Mouse (Mus musculus) neural tube, embryonic 10.5 days (tissue): Measurements from ENCODE around the gene Cep19.
"Not testable (repeated sequence)": the region's sequence is repeated elsewhere in the genome, so short reads cannot be mapped to it uniquely, and the experiment has no call there.

ENCODE experiments used
- DNase-seq: peaks from one replicate; pipeline ENCODE4 v3.0.0-alpha.2; 2017; ENCODE audit warnings: low spot score; ENCODE audit errors: extremely low spot score

Gene Cep19

GRCm38 (mm10) chr16:32099638-32100150, at the start of gene Cep19, which contains the start of gene Pigx:
Cep19 (plus strand) TSS chr16:32099800.
Pigx (minus strand) TSS chr16:32099740.
- peak; percentile 96 for DNase-seq

DNA sequence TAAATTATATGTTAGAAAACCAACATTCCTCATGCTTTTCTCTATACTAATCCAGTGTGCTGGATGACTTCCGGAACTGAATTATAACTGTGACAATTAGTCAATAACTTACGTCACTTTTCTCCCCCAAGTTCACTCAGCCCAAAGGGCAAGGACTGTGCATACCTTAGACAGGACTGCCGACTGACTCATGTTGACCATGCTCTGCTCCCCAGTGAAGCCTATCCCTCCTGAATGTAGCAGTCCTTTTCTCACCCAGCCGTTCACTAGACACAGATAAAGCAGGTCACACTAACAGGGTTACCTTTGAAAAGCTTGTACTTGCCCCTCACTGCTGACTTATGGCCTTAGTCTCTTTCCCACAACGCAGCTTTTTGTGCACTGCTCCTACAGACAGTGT, 40.8 kb upstream of the Cep19 start:
- no peak for DNase-seq

- no peak for DNase-seq
These were observed 39.6 kb upstream of the Cep19 start for GRCm38 (mm10) chr16:32059840-32060523.

DNA sequence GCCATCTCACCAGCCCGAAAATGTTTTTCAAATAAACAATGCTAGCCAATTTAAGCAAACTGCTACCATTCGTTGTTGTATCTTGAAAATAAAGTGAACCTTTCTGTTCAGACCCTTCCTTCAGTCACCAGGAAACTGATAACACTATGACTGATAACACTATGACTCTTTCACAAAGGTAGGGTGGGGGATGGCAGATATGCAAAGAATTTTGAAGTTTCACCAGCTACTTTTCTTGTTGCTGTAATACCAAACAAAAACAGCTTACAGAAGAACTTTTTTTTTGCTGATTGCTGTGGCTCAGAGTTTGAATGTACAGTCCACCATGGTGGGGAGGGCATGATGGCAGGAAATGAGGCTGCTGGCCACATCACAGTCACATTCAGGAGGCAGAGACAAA, 37.4 kb upstream of the Cep19 start:
- no peak for DNase-seq

DNA sequence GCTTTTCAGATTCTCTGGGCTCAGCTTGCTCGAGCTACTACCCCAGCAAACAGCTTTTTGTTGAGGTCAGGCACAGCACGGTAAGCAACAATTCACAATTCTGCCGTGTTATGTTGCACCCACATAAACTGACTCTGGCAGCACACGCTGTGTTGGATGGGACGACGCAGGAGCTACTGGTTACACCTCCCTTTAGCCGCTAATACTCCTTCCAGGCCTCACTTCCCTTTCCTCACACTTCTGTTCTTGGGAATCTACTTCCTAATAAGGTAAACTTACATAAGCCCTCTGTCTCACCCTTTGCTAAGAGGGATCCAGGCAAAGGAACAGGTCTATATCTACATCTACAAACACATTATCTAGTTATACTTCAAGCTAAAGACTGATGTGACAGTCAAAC, 35.7 kb upstream of the Cep19 start:
- DNase-seq, result no peak

DNA sequence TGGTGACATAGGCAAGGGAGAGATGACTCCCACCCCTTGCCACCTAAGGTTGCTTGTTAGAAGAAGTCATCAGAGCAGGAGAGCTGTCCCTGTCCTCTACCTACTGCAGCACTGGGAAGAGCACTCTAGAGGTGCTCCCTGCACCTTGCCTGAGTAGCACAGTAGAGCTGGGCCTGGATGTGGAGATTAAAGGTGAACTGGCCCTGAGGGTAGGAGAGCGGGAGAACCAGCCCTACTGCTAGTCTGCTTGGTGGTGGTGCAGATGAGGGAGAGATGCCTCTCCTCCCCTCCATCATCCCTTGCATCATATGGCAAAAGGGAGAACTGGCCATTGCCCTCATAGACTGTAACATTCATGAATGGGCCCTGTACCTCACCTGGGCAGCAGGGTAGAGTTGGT, 32.7 kb upstream of the Cep19 start:
- DNase-seq, result no peak

DNA sequence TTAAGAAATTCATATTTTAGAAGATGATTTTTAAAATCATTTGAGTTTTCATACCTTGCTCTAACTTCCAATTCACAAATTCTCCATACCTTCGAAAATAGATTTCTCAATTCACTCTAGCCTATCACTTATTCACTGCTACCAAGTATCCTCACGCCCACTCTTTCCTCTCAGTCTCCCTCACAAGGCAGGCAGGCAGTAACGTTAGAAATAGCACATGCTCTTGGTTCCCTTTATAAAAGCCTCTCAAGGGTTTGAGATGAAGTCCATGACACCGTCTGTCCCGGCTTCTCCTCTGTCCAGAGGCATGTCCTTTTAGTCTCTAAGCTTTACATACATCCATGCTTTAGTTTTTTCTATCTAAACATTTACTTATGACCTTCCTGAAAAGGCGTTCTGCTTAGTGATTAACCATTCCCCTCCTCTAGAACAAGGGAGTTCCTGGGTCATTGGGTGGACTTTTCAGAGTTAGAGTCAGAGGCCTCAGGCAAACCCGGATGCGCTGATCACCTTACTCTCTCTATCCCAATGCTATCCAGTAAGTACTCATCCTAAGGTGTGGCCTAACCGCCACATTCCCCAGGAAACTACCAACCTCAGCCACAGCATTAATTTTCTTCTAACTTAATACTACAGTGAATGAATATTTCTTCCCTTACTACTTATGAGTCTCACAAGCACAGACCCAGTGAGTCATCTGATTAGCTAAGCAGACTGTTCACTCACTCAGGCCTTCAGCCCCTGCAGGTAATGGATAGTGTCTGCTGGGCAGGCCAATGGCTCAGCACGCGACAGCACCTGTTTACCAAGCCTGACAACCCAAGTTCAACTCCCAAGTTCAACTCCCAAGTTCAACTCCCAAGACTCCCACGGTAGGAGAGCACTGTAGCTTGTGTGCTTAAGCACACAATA, 31.0 kb upstream of the Cep19 start:
- DNase-seq, result no peak

GRCm38 (mm10) chr16:32070070-32070469, 29.5 kb upstream of the Cep19 start:
- not testable (repeated sequence) for DNase-seq

- no peak for DNase-seq
These were observed 23.8 kb upstream of the Cep19 start for GRCm38 (mm10) chr16:32075762-32076161.

DNA sequence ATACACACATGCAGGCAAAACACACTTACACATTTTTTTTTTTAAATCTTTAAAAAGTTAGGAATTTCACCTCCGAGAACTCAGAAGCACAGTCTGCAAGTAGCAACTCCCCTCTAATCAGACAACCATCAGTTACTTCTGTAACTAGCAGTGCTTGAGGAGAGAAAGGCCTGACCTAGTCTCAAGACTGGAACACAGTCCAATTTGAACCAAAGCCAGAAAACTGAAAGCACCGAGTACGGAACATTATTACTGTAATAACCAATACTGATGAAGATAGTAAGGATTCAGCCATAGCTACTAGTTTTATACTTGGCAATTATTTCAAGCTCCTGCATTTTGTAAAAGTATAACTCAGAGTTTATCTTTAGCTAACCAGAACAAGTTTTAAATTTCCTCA, 23.2 kb upstream of the Cep19 start:
- DNase-seq, result no peak

GRCm38 (mm10) chr16:32077648-32078407, 21.8 kb upstream of the Cep19 start:
- DNase-seq, result no peak

DNA sequence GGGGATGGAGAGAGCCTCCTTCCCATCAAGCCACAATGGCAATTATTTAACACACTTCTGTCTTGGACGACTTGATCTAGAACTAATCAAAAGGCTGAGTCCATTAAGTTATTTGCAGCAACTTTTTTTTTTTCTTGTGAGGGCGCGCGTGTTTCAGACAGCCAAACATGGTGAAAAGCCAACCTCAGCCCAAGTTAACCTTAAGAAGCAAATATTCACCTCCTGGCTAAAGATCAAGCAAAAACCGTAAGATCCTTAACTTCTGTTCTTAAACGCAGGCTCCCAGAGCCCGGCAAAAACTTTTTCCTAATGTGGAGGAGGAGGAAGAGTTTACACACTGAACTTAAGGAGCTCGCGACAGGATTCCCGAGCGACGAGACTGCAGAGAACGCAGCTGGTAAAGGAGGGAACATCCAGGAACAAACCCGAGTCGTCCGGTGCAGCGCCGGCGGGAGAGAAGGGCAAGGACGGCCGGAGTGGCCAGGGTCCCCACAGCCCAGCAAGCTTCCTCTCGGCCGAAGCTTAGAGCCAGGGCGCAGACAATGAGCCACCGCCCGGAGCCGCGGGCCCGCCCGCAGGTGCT, 21.1 kb upstream of the Cep19 start:
- peak; percentile 79 for DNase-seq

DNA sequence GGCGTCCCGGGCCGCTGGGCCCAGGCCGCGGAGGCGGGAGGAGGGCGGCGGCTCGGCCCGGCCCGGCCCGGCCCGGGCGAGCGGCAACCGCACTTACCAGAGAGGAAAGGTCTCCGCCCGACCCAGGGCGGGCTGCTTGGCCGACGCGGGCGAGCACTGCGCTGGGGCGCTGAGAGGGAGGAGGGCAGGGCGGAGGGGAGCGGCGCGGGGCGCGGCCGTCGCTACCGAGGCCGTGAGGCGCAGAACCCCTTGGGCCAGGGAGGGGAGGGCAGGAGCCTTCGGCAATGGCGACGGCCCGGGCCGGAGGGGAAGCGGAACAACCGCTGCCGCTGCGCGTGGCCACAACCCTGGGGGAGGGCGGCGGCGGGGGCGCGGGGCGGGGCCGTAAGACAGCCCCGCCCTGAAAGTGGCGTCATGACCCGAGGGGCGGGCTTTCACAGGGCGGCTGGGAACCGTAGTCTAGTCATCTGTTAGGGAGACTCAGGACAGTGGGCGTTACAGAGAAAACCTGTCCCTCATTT, 20.5 kb upstream of the Cep19 start, which contains the start of gene Pak2:
Pak2 (minus strand) TSS at position 352 of the 521 bp plus-strand sequence.
- DNase-seq, result peak; percentile 93

DNA sequence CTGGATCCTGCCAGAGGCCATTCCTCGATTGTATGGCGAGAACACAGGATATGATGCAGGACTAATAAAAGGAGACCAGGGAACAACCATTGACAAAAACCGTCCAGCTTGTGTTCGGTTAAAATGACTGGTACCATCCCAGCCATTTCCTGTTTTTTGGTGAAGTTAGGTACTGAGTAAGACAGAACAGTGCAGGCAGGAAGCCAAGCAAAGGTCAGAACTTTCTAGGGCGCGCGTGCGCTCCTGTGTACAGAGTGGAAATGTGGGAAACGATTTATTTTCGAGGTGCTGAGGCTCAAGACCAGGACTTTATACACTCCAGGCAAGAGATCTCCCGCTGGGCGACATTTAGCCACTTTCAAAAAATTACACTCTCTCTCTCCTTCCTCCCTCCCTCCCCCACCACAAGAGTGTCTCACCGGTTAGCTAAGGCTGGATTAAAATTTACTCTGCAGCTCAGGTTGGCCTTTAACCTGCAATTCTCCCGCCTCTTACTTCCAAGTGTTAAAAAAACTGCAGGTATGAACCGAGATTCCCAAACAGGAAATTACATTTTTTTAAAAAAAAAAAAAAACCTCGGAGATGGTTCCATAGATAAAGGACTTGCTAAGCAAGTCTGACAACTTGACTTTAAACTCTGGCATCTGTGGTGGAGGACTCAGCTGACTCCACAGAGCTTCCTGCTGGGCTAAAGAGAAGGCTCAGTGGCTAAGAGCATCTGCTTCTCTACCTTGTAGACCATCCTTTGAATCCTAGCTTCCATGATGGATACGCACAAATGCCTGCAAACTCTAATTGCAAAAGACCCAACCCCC, 11.8 kb upstream of the Cep19 start:
- DNase-seq, result no peak

- no peak for DNase-seq
These were observed 8.1 kb upstream of the Cep19 start for GRCm38 (mm10) chr16:32091466-32091865.

- not testable (repeated sequence) for DNase-seq
These were observed 1.8 kb upstream of the Cep19 start for GRCm38 (mm10) chr16:32097757-32098156.

- DNase-seq, result no peak
These were observed 533 bp upstream of the Cep19 start for GRCm38 (mm10) chr16:32098897-32099637.

DNA sequence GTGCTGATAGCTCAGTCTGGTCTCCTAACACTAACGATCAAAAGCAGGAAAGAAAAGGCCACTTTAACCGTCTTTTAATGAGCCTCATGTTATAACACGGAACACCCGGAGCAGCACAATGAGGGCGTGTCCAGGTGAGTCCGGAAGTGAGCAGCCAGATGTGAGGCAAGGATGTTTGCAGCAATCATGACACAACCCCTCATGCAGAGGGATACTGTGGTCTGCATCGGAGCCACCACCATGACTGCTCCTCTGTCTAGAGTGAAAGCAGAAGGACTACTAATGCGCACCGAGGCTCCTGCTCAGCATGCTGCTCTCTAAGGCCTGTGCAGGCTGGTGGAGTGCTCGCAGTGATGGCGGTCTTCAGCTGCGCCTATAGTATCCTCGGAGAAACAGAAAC, 2.7 kb downstream of the Cep19 start:
- DNase-seq, result no peak

DNA sequence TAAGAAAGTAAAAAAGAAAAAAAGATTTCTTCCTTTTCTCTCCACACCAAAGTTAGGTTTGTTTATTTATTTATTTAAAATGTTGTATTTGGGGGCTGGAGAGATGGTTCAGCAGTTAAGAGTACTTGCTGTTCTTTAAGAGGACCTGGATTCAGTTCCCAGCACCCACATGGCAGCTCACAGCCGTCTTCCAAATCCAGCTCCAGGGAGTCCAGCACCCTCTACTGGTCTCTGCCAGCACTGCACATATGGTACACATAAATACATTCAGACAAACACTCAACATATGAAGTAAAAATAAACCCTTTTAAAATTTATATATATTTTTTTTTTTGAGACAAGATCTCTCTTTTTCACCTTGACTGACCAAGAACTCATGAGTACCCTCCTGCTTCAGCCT, 6.1 kb downstream of the Cep19 start:
- no peak for DNase-seq
